Mouse (Mus musculus) small intestine, adult 2 months (tissue): Measurements from ENCODE around the gene Abcb6.

ENCODE experiments used
- CTCF ChIP-seq: fragments of 200-500 bp; IDR thresholded peaks from 2 replicates; pipeline ENCODE4 v1.5.1; 2012; ENCODE audit warnings: low read depth, mild to moderate bottlenecking, control low read depth, inconsistent platforms, low read length, moderate library complexity, mixed read lengths; ENCODE audit not compliant: insufficient replicate concordance, insufficient read length; ENCODE audit errors: extremely low read depth
- POLR2A ChIP-seq: fragments of 200-500 bp; IDR thresholded peaks from 2 replicates; pipeline ENCODE4 v1.6.1; 2012; ENCODE audit warnings: low read depth, mild to moderate bottlenecking, control low read depth, inconsistent platforms, low read length, moderate library complexity

DNA sequence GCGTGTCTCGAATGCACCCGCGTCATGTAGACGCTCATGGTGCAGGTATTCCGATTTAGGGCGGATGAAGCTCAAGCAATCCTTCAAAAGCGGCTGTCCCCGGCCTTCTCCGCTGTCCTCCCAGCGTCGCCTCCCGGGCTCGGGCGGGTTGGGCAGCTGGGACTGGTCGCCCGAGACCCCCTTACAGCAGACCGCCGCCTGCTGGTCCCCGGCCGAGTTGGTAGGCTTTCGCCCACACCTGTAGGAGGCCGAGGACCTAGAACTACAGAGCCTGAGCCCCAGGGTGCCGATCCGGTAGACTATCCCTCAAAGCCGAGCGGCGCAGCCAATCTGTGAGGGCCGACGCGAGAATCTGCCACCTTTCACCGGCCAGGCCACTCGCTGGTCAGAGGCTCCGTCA, 39.3 kb upstream of the Abcb6 start, which contains the start of gene Tuba4a:
- TF ChIP-seq POLR2A (no peak), CTCF (no peak)
